Mouse (Mus musculus): ENCODE data around the gene Sgms1. TPM values are rescaled to one million over a fixed set of nuclear protein-coding genes. Genes with fewer than 3 reads are reported as not detected.

Sgms1 gene
- total RNA-seq, 2 experiments from 2014 or later = 108 to 157 TPM

DNA sequence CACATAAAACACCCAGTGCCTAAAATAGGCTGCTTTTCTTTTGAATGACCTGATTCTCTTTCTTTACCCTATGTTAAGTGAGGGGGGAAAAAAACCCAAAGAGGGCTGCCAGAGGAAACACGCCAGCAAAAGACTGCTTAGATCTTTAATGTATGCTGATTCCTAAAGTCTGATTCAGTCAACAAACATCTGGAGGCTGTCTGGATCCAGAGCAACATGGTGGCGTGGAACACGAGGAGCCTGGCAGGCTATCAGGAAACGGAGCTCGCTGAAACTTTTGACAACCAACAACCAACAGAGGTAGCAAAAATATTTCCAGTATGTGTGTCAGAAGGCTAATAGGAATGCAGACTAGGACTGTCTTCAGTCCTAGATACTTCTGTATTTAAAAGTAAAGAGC is 158.7 kb downstream of the Sgms1 start:
- no peak for ATAC-seq (replicated peaks; ENCODE audit: low FRiP score, poor library complexity, severe bottlenecking)

DNA sequence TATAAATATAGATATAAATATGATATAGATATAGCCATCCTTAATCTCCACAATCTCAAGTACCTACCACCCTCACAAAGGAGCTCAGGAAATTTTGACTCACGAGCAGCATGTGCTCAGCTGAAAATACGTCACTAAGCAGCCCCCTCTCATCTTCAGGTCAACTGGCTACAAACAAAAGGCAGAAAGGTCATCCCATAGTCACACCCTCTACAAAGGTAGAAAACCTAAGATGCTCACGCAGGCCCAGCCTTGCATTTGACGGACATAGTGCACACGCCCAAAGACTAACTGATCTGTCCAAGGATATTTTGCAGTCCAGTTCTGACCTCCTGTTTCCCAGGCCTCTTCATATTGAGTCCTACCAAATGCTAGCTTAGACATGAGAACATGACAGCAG is 159.2 kb downstream of the Sgms1 start:
- no peak for ATAC-seq (replicated peaks; ENCODE audit: low FRiP score, poor library complexity, severe bottlenecking)

DNA sequence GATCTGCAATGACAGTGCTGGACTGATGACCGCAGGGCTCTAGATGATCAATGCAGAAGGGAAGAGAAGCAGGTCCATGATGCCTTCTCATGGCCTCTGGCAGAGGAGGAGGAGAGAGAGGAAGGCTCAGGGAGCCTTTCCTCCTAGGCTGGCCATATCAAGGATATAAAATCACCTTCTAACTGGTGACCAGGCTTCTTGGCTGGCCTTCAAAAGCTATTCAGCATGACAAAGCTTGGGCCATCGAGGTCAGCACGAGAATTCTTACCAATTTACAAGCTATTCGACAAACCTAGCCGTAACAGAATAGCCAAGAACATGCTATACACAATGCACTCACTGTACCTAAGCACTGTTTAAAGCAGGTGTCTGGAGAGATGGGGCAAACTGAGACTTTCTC is 159.7 kb downstream of the Sgms1 start:
- ATAC-seq (replicated peaks; ENCODE audit: low FRiP score, poor library complexity, severe bottlenecking) = no peak

DNA sequence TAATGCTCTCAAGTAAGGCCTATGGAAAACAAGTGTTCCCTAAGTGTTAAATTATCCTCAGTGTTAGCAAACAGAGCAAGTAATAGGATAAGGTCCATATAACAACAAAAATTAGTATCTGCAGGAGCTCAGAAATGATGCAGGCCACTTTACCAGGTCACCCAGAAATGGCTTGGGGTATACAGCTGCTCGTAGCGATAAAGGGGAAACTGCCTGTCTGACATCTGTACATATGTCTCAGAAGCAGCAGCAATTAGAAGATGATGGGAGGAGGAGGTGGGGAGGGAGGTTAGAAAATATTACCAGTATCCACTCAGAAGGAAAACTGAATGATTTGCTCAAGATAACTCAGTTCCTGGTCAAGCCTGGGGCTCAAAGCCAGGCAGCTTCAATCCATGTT is 162.3 kb downstream of the Sgms1 start:
- ATAC-seq (replicated peaks; ENCODE audit: low FRiP score, poor library complexity, severe bottlenecking) = peak; percentile 74

DNA sequence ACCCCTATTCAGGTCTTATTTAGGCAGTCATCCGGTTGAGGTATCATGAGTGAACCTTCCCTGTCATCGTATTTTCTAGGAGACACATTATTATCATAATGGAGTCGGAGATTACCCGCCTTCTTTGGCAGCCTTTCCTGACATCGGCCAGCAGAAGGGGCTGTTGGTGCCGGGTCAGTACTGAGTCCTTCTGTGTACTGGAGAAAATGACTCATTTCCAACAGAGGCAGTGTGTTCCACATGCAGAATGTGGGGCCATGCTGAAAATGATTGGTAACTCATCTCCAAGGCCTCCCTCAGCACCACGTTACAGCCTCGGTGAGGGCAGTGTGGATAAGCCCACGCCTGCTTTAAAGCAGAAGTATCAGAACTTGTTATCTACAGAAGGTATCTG is 164.4 kb downstream of the Sgms1 start:
- ATAC-seq (replicated peaks; ENCODE audit: low FRiP score, poor library complexity, severe bottlenecking) = no peak

DNA sequence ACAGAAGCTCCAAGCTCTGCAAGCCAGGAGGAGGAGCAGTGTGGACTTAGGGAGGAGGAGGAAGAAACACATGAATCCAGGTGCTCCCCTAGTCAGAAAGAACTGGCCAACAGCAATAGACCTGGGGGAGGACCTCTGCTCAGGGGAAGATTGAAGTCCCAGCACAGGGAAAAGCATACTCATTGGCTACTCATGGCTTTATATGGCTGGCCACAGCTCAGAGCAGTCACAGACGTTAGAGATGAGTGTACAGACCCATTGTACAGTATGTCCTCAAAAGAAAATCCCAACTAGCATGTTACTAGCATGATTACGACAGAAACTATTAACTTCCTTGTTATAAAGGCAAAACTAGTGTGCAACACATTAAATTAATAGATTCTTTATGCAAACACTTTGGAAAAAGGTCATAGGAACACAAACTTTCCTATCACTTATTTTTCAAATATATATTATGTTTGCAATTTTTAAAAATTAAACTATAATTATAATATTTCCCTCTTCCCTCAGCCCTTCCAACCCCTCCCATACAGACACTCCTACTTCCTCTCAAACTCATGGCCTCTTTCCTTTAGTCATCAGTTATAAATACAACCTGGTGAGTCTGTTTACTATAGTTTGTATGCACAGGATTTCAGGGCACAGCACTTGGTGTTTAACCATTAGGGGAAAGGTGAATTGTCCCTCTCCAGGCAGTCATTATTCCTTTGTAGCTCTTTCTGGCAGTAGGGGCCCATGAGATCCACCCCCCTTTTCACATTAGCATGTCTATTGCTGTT is 165.0 kb downstream of the Sgms1 start:
- ATAC-seq (replicated peaks; ENCODE audit: low FRiP score, poor library complexity, severe bottlenecking) = no peak

DNA sequence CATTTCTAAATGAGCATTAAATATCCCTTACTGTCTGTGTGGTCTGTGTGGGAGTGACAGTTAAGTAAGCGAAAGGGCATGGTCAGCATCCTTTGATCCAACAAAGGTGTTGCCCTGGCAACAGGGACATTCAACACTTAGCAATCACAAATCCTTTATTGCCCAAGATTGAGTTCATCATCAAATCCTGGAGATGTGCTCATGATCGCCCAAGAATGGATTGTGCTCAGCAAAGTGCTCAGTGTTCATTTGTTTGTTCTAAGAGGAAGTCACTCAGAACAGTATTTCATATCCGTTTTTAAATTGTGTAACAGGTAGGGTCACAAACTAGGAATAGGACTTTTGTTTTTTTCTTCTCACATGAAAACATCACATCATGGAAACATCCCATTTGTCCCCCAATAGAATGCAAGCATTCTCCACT is 165.8 kb downstream of the Sgms1 start:
- ATAC-seq (replicated peaks; ENCODE audit: low FRiP score, poor library complexity, severe bottlenecking) = no peak

DNA sequence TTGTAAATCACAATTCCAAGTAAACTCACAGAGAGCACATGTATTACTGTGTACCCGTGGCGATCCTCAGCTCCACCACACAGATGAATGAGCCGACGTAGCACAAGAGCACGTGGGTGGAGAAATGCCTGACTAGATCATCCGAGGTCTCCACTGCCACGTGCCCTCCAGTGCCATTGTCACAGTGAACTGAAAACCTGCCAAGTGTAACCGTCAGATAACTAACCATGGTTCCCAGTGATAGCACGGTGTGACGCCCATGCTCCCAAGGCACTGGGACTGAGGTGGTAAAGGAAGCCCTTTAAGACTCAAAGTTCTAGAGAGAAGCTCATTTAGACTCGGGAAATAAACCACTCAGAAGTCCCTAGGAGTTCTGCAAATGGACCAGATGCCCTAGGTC is 167.4 kb downstream of the Sgms1 start:
- peak; percentile 98 for ATAC-seq (replicated peaks; ENCODE audit: low FRiP score, poor library complexity, severe bottlenecking)

DNA sequence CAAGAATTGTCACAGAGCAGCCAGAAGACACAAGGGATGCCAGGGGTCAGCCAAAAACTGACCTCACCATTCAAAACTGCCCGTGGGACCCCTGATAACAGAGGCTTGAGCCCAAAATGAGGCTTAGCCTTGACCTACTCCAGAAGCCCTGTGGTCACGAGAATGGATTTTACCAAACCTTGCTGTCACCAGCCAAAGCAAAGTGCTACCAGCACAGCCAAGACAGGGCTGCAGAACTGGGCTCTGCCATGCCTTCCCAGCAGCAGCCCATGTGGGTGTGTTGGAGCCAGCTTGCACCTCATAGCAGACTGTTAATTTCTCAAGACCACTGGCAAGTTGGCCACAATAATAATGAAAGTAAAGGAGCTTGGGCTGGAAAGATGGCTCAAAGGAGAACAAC is 168.5 kb downstream of the Sgms1 start:
- no peak for ATAC-seq (replicated peaks; ENCODE audit: low FRiP score, poor library complexity, severe bottlenecking)

DNA sequence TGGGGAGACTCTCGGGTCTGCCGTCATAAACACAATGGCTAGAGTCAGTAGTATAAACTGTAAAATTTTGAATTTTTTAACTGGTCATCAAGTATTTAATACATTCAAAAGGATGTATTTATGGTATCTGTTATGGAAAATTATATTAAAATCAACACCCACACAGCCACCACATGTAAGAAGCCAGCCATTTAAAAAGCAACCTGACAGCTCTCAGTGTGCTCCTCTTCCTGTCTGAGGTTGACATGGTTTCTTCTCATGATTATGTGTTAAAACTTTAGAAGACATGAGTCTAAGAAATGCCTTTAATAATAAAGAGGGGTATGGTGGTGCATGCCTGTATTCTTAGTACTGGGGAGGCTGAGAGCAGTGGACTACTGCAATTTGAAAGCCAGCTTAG is 172.8 kb downstream of the Sgms1 start:
- ATAC-seq (replicated peaks; ENCODE audit: low FRiP score, poor library complexity, severe bottlenecking) = no peak

DNA sequence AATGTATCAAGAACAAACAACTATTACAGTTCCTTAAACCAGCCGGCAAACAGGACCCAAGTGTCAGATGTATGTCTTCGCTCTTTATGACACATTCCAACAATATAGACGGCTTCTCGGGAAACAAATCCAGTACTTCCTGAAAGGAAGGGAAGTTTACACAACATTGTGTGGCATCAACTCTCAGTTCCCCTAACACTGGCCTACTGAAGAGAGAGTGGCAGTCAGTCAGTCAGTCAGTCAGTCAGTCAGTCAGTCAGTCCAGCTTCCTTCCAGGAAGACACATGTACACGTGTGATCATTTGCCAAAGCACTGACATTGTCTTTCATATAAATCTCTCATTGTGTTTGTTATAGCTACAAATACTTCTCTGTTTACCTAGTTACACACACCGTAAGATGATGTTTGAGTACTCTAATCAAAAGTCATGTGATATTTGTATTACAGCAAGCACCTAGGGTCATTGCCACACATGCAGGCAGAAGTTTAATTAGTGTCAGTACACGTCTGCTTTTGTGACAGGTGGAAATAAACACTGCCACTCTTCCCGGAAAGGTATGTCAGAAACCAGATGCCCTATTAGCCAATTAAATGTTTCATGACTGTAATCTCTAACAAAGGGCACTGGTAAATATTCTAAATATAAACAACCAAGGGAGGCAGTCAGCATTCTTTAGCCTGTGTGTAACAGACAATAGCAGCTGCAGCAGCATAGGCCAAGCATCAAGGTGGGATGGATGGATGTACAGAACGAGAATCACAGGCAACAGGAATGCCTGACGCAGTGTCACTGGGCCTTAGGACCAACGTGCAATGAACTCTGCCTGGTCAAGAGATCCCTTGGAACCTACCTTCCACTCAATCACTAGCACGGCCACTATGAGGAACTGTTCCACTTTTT is 174.4 kb downstream of the Sgms1 start:
- no peak for ATAC-seq (replicated peaks; ENCODE audit: low FRiP score, poor library complexity, severe bottlenecking)

DNA sequence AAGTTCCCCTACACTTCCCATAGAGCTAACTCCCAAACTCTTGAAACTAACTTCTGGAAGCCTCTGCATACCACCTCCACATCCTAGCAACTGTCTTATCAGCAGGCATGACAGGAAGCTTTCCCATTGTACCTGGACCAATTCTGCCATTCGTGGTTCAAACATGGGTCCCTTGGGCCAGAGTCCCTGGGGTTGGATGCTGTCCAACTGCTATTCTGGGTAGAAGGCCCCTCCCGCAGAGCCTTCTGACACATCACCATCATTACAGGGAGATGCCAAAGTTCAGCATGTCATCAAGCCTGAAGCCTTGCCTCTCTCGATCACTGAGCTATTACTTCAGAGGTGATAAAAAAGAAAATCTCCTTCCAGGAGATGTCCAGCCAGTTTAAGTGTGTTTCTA is 175.9 kb downstream of the Sgms1 start:
- no peak for ATAC-seq (replicated peaks; ENCODE audit: low FRiP score, poor library complexity, severe bottlenecking)

DNA sequence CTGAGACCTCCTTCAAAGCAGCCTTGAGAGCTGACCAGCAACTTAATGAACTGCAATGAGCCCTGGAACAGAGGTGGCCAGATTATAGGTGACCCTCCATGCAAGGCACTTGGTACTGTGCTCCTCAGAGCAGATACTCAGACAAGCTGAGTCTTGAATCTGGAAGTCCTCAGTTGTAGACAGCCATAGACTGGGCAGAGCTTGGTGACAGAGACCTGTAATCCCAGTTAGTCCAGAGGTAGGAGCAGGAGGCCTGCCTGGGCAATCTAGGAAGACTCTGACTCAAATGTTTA is 178.3 kb downstream of the Sgms1 start:
- ATAC-seq (replicated peaks; ENCODE audit: low FRiP score, poor library complexity, severe bottlenecking) = peak; percentile 61

DNA sequence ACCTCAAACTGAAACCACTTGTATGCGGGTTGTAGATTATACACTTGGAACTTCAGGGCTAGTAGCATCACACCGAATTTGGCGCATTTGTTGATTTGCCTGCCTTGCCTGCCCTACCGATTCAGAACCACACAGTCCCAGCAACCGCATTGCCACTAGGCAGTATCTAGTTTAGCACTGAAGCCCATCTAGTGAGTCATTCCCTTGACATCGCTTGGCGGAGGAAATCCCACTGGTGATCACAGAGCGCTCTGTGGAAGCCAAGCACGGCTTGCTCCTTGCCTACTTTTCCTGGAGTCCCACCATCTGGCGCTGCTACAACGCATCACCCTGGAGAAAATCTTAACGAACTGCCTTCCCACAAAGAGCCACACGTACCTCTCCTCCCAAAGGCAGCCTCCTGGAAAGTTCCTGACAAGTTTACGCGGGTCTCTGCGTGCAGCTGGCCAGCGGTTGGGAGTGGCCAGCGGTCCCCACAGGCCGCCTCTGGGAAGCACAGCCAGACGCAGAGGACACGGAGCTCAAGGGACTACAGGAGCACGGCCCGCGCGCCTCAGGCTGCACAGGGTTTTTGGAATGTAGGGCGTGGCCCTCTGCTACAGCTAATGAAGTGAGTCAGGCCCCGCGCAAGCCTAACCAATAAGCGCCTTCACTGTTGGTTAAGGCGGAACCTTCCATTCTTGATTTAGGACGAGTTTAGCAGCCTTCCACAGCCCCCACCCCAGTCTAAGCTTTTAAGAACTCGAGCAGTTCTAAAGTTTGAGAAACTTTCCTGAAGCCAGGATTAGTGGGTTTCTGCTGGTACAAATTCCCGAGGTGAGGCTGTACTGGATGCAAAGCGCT is 178.8 kb downstream of the Sgms1 start:
- ATAC-seq (replicated peaks; ENCODE audit: low FRiP score, poor library complexity, severe bottlenecking) = peak; percentile 100

DNA sequence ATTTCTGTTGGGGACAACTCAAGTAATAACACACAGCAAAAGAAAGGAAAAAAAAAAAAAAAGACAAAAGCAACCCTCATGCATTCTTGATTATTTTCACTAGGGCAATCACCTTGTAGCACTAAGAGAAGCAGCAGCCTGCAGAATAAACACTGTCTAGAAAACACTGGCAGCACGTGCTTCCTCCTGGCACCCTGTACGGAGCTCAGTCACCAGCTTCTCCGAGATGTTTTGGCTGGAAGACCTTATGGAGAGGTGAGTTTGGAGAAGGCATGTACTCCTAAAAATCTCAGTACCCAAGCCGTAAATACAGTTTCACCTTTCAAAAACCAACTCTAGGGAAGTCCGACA is 179.4 kb downstream of the Sgms1 start:
- no peak for ATAC-seq (replicated peaks; ENCODE audit: low FRiP score, poor library complexity, severe bottlenecking)

DNA sequence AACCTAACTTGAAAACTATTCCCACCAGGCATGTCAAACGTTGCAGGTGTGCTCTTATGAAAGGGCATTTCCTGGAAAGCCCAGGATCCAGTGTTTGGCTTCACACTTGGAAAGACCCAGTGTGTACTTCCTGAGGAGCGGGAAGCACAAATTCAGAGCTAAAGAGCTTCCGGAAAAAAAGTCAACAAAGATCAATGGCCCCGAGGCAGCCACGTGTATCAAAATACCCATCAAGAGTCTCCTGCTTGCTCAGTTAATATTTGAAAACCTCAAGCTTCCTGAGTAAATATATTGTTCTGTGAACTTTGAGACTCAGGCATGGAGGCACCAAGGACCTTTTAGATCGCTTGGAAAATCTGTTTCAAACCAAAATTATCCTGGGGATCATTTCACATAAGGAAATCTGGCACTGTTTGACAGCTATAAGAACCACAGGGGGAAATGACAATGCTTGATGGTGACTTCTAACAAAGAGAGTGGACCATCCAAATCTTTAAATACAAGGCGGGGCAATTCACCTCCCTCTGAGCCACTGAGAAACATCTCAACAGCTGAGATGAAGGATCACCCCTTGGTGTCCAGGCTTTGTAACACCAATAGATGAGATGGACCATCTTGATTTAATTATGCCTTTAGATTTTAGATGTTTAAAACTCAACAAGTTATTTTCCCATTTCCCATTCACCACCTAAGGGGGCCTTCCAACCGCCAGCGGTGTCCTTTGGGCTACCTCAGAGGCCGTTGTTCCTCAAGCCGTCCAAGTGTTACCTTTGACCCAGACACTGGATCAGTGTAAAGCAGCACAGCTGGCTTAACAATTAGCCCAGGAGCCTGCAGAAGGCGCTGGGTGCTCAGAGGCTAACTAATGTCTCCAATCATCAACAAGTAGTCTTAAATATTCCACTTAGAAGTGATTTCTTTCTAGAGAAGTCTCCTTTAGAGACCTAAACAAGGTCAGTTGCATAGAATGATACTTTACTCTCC is 187.1 kb downstream of the Sgms1 start:
- no peak for ATAC-seq (replicated peaks; ENCODE audit: low FRiP score, poor library complexity, severe bottlenecking)

DNA sequence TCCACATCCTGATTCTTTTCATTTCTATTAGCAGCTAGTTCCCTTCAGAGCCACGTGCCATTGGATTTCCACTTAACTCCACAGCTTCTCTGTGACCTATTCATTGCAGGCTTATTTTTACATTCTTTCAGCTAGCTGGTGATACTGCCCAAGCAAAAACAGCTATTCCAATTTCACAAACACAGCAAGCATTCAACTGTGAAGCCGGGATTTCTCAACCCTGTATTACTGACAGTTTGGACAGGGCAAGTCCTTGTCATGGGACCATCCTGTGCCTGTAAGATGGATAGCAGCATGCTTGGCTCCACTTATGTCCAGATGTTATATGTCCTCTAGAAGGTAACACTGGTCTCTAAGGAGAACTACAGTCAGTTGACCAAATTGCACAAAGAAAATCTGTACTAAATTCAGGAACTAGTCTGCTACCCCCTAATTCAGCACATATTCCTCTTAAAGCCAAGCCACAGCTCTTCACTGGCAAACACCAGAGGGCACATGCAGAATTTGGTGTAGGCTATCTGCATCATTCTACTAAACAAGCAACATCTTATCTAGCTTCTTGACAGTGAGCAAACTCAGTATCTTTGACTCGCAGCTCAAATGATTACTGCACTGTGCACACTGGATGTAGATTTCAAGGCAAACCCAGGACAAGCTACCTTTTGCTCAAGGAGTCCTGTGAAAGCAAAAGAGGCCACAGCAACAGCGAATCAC is 189.5 kb downstream of the Sgms1 start:
- peak; percentile 39; the same call in 1 of the 2 replicates for ATAC-seq (replicated peaks; ENCODE audit: low FRiP score, poor library complexity, severe bottlenecking)

DNA sequence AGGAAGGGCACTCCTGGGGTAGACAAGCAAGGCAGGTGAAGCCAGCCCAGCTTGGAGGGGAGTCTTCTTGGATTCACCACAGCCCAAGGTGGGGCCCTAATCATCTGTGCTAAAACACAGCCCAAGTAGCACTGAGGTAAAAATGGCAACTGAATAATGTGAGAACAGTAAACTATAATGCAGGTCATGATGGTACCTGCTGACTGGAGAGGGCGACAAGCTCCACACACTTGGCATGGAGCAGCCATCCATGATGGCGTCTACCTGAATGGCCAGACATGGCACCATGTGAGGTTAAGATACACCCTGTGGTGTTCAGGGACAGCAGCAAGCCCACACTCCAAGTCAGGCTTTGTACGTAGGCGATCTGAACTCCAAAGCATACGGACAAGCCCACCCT is 190.4 kb downstream of the Sgms1 start:
- ATAC-seq (replicated peaks; ENCODE audit: low FRiP score, poor library complexity, severe bottlenecking) = no peak

Measured in erythroid progenitor cell, adult 5-6 weeks (primary cell).